Mouse (Mus musculus): Measurements from ENCODE around the gene Cfap126.

- TF ChIP-seq POLR2A (IDR thresholded peaks at IDR 0.05; ENCODE audit: insufficient read depth, low read depth, low read length) = no peak
- no peak for TF ChIP-seq CTCF (IDR thresholded peaks at IDR 0.05)
Measured at GRCm38 (mm10) chr1:171156644-171157043, 42.9 kb downstream of the Cfap126 start.
